Mouse (Mus musculus): ENCODE data around the gene Baz2b. TPM values are rescaled to one million over a fixed set of nuclear protein-coding genes. Genes with fewer than 3 reads are reported as not detected.

Baz2b gene
- polyA plus RNA-seq, 1 experiment = 28.8 TPM

DNA sequence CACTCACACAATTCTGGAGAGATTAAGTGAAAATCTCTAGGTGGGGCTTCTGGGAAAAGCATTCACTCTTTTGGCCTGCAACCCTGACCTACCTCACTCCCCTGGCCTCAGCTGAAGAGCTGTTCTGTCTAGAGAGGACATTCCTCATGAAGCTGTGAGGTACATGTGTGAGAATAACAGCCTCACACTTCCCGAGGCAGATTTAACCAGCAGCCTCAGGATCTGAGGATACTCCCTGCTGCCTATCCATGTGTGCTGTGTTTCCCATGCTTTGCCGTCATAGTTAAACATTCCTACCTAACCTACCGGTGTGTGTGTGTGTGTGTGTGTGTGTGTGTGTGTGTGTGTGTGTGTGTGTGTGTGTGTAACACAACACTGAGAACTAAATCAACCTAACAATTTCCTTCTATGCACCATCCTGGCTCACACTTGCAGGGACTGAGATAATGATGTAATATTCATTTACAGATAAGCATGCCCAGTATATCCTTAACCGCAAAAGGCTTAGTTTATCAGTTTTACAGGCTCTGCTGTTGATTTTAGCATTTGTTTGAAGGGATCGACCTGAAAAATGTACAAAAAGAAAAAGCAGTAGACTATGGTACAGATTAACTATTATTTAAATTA is 206.5 kb downstream of the Baz2b start:
- DNase-seq (ENCODE audit: low spot score) = no peak

DNA sequence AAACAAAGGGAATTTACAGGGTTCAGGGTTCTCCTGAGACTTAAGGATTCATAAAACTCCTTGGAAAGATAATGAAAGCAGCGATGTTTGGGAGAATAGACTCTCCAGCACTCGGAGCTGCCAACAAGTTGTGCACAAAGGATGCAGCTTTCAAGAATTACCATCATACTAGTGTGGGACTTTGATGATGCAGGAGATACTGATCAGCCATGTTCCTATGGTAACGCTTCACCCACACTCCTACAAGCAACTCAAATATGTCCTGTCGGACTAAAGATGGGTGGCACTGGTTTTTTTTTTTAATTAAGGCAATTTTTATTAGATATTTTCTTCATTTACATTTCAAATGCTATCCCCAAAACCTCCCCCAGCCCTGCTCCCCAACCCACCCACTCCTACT is 209.4 kb downstream of the Baz2b start:
- no peak for DNase-seq (ENCODE audit: low spot score)

DNA sequence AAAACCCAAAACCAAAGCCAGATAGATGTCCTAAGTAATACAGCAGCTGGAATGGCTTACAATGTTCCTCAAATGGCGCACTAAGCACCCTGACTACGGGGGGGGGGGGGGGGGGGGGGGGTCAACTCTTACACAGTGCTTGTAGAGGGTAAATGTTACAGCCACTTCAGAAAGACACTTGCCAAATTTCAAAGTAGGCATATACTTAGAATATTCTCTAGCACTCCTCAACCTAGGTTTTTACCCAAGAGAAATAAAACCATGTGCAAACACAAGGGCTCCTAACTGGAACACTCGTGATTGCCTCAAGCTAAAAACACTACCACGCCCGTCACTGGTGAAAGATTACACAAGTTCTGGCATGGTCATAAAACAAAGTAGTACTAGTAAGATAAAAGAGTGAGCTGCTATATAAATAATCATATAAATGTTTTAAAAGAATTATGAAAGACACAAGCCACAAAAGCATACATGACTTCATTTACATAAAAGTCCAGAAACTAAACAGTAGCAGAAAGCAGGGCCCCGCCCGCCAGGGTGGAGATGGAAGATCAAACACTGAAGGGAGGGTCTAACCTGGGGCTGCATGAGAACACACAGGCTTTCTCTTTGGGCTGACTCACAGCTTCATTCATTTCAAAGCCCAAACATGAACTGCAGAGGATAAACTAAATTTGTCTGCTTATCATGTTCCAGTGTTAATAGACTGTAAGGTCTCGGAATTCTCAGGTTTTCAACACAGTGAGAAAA is 212.0 kb downstream of the Baz2b start:
- no peak for DNase-seq (ENCODE audit: low spot score)

DNA sequence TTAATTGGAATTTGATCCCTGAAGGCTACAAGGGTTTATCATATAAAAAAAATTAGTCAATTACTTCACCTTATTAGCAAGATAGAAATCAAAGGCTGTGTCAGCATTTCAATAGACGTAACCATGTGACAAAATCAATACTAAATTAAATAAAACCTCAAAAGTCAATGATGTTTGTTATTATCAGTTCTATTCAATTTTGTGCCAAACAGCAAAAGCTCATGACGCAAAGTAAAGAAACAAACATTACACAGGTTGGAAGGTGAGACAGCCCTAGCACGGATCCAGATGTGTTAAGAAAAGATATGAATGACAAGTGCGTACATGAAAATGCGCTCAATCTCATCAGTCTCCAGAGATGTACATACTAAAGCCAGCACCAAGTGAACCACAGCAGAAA is 212.7 kb downstream of the Baz2b start:
- no peak for DNase-seq (ENCODE audit: low spot score)

DNA sequence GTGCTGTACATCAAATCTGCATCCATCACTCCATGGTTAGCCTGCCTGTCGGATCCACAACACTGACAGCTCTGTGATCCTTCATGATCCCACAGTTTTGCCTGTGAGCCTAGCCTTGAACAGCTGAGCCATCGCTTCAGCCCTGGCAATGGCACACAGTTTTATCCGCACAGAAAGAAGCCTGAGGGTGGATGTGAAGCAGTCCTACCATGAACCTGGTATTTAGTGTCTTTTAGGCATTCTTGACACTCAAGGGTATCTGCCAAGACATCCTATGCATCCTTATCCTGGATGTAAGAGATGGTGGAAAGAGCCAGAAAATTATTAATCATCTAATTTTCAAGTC is 216.5 kb downstream of the Baz2b start:
- no peak for DNase-seq (ENCODE audit: low spot score)

DNA sequence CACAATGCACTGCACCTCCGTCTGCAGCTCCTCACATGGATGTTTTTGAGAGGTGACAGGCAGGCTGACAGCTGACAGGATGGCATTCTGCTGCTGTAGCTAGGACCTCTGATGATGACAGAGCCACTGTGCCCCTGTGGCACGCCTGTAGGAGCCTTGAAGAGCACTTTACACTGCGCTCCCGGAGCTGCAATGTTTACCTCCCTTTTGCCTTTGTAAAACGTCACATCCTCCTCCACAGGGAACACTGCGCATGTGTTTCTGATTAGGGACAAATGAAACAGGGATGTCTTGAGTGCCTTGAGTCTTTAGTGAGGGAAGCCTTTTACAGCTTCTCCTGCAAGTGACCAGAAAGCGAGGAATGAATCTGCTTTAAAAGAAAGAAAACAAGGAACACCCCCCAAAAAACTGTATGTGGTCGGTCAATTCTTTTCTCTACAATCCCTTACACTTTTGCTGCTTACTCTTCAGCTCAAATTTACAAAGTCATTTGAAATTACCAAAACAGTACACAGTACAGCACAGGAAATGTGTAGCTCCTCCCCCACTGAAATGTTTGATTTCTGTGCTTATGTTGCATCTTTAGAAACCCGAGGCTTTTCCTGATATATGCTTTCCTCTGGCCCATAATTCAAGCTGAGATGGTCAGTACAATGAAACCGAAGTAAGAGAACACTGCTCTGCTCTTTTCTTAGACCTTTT is 217.0 kb downstream of the Baz2b start:
- DNase-seq (ENCODE audit: low spot score) = no peak

DNA sequence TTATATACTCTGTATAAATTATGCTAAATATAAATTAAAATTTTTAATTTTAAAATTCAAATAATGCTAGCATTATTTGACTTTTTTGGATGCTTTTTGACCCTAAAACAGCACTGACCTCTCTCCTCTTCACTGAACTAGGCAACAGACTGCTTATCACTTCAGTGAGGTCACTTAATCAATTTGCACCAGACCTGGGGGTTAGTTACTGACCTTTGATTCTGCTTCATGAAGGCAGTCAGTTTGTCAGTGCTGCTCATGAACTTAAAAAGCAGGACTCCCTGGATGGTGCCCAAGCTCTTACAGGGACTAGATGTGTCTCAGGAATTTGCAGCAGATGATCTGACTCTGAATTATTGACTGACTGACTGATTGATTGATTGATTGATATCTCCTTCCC is 217.9 kb downstream of the Baz2b start:
- DNase-seq (ENCODE audit: low spot score) = no peak

DNA sequence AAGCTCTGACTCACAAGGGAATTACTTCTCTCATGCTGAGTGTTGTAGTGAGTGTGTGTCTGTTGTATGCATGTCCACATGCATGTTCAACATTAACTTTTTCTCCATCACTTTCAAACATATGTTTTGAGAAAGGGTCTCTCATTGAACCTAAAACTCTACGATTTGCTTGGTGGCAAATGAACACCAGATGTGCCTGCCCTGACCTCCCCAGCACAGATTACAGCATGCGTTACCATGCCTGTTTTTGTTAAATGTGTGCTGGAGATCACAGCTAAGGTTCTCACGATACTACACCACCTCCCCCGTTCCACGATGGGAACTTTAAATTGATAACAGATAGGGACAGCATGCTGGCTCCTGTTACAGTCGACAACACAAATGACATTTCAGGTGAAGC is 222.1 kb downstream of the Baz2b start:
- DNase-seq (ENCODE audit: low spot score) = no peak

DNA sequence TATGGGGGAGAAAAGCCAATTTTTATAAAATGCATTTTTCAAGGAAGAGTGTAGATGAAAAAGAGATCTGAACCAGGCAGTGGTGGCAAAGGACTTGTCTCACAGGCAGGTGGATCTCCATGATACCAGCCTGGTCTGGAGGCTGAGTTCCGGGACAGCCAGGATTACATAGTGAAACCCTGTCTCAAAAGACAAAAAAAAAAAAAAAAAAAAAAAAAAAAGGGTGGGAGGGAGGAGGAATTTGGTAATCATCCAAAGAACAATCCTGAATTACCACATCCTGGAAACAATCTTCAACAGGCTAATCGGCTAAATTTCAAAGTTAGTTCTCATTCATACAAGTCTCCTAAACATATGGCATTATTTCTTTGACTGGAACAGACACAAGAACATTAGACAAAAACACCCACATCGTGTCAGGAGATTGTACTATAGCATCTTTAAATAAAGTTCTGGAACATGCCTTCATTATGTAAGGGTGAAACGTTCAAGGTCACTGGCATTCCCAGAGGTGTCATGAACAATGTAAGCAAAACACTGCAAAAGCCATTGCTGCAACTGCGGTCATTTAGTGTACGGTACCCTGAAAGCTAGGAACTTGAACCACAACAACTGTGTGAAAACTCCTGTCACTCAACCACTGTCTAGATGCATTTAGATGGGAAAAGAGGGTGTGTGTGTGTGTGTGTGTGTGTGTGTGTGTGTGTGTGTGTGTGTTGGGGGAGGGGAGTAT is 230.0 kb downstream of the Baz2b start:
- DNase-seq (ENCODE audit: low spot score) = no peak

DNA sequence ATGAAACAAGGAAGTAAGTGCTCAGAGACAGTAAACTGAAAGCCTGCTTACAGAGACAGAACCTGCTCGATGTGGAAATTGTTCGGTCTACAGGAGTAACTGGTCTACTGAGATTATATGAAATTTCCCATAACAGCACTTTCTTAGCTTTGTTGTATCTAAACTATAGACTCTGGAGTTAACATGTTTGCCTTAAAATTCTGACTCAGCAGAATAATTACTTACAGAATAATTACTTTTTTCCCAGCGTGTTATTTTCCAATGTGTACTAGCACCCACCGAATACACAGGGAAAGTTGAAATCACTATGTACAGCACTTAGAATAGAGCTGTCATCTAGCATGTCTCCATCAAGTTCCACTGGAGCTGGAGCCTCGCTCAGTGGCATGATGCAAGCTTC is 233.0 kb downstream of the Baz2b start:
- no peak for DNase-seq (ENCODE audit: low spot score)

DNA sequence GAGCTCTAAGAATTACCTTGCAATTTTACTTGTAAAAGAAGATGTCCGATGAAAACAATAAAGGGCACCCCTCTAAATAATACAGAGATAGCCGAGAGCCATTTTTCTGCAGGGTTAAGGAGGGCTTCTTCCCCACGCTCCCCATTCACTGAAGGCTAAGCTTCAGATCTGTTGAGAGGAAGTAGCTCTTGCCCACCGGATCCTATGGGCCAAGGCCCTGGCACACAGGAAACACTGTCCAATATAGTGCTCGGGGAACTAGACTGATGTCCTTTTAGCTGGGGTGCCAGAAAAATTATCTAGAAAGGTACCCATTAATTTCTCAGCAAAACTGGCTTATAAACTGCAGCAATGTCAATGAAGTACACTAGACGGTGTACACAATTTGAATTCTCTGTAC is 233.9 kb downstream of the Baz2b start:
- no peak for DNase-seq (ENCODE audit: low spot score)

DNA sequence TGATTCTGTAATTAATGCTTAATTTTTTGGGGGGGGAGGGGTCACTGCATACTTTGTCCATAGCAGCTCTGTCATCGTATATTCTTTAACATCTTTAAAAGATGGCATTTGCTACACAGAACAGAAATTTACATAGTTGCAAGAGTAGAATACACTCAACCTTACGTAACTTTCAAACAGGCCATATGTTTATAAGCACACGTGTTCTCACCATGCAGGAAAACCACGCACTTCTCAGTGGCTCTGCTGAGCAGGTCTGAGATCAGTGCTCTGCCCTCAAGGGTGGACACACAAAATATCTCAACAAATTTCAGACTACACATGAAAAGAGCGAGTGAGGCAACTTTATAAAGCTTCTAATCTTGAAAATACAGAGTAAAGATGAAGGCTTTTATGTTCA is 235.7 kb downstream of the Baz2b start:
- no peak for DNase-seq (ENCODE audit: low spot score)

DNA sequence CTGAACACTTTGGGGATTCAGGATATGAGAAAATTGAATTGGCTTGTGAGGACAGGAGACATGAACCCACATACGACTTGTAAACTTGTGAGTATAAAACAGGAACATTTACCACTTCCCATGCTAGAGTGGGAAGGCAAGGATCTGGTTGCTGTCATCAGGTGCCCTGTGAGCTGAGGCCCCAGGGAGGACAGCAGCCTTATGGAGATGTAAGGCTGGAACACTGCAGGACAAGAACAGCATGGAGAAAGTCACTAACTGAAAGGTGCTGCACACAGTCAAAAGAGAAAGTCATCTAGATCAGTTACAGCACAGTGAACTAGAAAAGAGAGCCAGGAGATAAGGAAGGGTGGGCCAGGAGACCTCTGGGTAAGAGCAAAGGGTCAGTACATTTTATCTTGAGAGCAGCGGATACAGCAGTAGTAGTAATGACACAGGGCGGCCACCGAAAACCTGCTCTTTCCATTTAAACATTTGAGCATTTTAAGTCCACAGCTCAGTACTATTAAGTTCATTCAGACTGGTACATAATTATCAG is 236.5 kb downstream of the Baz2b start:
- DNase-seq (ENCODE audit: low spot score) = no peak

DNA sequence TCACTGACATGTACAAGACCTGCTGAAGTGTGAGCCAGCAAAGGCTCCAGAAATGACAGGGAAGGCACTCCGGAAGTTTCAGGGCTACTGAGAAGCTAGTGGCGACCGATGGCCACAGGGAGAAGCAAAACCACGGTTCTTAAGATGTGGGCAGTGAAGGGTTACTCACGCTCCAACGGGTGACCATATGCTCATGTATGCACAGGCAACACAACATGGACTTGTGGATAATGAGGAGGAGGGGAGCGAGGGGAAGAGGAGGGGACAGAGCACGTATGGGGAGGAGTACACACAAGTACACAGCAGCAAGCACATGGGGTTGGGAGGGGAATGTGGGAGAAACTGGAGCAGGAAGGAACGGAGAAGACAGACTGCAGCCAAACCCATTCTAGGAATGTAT is 239.1 kb downstream of the Baz2b start:
- DNase-seq (ENCODE audit: low spot score) = no peak

DNA sequence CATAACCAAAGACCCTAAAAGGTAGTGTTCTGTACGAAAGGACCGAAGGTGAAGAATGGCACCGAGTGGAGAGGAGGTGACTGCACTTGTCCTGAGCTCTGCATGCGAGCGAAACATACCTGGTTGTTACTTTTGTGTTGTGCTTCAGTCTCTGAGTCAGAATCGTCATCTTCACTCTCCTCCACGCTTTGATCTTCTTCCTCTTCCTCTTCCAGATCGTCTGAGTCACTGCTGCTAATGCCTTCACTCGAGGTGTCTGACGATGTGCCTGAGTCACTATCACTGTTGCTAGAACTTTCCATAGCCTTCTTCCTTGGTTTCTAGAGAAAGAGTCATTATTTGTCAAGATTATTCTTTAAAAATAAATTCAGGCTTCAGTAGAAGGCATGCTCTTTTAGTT is 240.5 kb downstream of the Baz2b start:
- DNase-seq (ENCODE audit: low spot score) = no peak

DNA sequence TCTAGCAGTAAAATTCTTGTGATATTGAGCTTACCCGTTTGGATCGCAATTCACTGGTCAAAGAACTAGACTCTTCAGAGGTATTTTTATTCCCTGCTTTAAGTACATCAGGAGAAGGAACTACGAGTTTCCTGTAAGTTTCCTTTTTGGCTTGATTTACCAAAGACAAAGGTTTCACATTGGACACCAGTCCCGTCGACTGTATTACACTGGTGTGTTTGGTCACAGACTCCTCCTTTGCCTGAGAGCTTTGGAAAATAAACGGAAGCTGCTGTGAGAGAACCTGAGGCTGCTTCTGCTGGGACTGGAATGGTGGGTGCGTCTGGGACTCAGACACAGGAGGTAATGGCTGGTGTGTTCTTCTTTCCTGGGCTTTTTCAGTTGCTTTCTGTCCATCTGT is 241.0 kb downstream of the Baz2b start:
- no peak for DNase-seq (ENCODE audit: low spot score)

DNA sequence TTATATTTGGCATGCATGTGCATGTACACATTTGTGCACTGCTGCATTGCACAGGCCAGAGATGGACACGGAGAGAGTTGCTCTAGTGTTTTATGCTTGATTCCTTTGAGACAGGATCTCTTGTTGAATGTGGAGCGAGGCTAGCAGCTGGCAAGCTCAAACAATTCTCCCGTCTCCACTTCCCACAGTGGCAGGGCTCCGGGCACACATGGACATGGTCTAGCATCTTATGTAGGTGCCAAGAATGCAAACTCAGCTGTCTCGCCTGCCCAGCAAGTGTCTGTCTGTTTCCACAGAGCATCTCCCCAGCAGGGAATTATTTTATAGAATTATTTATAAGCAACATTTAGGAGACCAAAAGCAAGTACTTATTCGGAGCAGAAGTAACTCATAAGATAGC is 243.2 kb downstream of the Baz2b start:
- DNase-seq (ENCODE audit: low spot score) = no peak

DNA sequence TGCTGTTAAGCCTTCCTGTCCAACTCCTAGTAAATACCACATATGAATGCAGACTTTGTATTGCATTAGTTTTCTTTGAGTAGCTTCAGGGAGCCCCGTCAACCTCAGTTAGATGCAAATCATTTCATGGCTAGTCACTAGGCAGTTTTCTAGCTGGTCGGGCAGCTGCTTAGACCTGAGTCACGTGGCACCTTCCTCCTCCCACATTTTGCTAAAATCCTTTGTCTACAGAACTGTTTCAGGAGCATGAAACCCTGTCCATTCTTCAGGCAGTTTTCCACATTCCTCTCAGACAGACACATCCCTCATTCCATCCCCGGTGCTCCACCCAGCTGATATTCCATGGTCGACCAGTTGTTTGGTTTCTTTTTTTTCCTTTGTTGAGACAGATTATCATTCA is 246.6 kb downstream of the Baz2b start:
- DNase-seq (ENCODE audit: low spot score) = no peak

DNA sequence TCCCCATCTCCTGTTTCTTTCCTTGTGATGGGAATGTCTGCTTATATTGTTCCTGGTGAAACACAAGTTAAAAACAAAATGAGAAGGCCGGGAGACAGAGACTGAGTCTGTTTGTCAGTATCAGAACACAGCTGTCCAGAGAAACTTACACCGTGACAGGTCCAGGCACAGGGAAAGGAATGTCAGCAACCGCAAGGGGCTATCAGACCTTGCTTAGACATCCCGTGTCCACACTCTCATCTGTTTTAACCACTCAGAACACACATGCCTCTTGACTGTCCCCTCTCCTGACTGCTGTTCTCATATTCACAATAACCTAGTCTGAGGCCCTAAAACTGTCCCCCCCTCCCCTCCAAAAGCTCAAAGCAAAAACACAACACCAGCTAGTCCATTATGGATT is 247.1 kb downstream of the Baz2b start:
- no peak for DNase-seq (ENCODE audit: low spot score)

DNA sequence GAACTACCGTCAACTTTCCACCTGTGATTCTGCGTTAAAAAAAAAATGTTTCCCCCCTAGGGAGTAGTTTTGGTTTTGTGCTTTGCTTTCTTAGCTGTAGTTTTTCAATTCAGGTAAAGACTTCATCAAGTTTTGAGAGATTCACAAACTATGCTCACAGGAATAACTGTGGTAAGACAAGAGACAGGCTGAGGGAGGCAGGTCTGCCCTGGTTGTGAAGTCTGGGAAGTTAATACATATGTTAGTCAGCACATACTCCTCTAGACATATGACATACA is 249.2 kb downstream of the Baz2b start:
- DNase-seq (ENCODE audit: low spot score) = no peak

DNA sequence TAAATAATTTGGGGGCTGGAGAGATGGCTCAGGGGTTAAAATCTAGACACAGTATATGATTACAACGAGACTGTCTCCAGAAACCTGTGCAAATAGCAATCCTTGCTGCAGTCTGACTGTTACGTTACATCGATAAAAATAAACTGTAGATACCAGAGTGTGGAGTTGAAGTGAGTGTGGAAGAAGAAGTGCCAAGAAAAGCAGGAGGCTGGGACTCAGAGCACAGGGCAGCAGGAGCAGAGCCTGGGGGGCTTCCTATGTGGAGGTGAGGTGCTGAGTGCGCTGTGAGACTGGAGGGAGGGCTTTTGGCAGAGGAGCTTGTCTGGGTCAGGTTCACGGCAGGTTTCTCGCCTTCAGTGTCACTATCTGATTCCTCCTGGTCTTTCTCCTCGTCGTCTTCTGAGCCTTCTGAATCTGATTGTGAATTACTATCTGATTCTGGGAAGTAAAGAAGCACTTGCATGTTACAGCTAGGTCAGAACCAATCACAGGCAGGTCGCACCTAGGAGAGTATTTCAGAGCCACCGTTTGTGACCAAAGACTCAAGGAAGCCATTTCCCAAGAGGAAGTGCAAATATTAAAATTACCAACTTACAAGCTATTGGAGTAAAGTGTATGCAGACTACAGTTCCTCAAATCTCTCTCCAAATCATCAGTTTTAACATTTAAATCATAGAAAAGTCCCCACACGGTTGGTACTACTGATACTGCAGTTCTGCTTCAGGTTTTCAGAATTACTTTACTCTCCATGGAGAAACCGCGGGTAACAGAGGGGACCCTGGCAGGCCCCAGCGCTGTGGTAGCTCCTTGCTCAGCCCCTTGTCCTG is 249.8 kb downstream of the Baz2b start:
- DNase-seq (ENCODE audit: low spot score) = no peak

DNA sequence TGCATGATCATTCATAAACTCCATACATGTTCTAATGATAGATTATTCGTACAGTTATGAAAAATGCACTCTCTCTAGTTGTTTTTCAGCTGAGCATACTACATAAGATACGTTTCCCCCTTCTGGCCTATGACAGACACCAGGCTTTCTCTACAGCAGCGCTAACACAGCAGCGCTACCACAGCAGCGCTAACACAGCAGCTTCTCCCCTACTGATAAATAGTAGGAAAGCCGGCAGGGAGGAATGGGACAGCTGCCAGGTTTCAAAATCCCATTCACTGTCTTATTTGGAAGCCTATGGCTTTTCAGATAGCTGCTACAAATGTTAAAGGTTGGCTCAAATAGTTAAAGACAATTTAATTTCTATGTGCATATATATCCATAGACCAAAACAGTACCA is 251.1 kb downstream of the Baz2b start:
- DNase-seq (ENCODE audit: low spot score) = no peak
